Mouse (Mus musculus) embryonic facial prominence, embryonic 13.5 days (tissue): ENCODE results near the gene Pmepa1. TPM values are rescaled to one million over a fixed set of nuclear protein-coding genes. Genes with fewer than 3 reads are reported as not detected.

ENCODE experiments used
- ATAC-seq: fragments of 200-750 bp; cut with Nextera tagmentation; 2 replicates; pipeline ENCODE4 v1.8.0; 2017; ENCODE audit warnings: low read depth; ENCODE audit not compliant: insufficient number of reproducible peaks, insufficient read depth, low FRiP score, low TSS enrichment
- H3K27ac ChIP-seq: fragments of 300-500 bp; sonication (generic); 2 replicates; pipeline ENCODE4 v1.5.1; 2015; ENCODE audit warnings: moderate library complexity, mild to moderate bottlenecking, inconsistent platforms
- H3K27me3 ChIP-seq: fragments of 300-500 bp; sonication (generic); 2 replicates; pipeline ENCODE4 v1.6.1; 2015; ENCODE audit warnings: mild to moderate bottlenecking, inconsistent platforms
- H3K36me3 ChIP-seq: fragments of 300-500 bp; sonication (generic); 2 replicates; pipeline ENCODE4 v1.6.1; 2015; ENCODE audit warnings: mild to moderate bottlenecking, inconsistent platforms
- H3K4me1 ChIP-seq: fragments of 300-500 bp; sonication (generic); 2 replicates; pipeline ENCODE4 v1.6.1; 2015; ENCODE audit warnings: inconsistent platforms
- H3K4me2 ChIP-seq: fragments of 300-500 bp; sonication (generic); 2 replicates; pipeline ENCODE4 v1.6.1; 2015; ENCODE audit warnings: moderate library complexity, mild to moderate bottlenecking, inconsistent platforms
- H3K4me3 ChIP-seq: fragments of 300-500 bp; sonication (generic); 2 replicates; pipeline ENCODE4 v1.5.1; 2015; ENCODE audit warnings: mild to moderate bottlenecking, inconsistent platforms
- H3K9ac ChIP-seq: fragments of 300-500 bp; sonication (generic); 2 replicates; pipeline ENCODE4 v1.6.1; 2015; ENCODE audit warnings: mild to moderate bottlenecking, inconsistent platforms
- H3K9me3 ChIP-seq: fragments of 300-500 bp; sonication (generic); 2 replicates; pipeline ENCODE4 v1.6.1; 2016; ENCODE audit warnings: inconsistent platforms
- WGBS: fragments of 180-500 bp; shearing (Covaris S2); methylation state at CpG from one replicate; pipeline ENCODE4 v1.1.7; 2015; ENCODE audit warnings: mixed read lengths; 5-methylcytosine and 5-hydroxymethylcytosine counted together
- polyA plus RNA-seq: library from polyadenylated mRNA; unstranded; fragments of >200 nt; fragmentation: Nextera tagmentation; extraction: Ambion mirVana; gene quantifications from 2 replicates; pipeline ENCODE4 v1.2.1, GENCODE M21; 2015

Gene Pmepa1
- polyA plus RNA-seq, 1 experiment from 2014 or later: 6.3 TPM

GRCm38 (mm10) chr2:173205563-173206099 is 70.7 kb downstream of the Pmepa1 start:
- 94% methylated on average over 14 of the region's 14 CpGs for WGBS
- Histone ChIP-seq H3K27ac (no peak overlapping the region), H3K4me3 (no peak overlapping the region), H3K4me1 (peaks cover 7% of the 10 kb centered on the region; the same call in 1 of the 2 replicates), H3K27me3 (no peaks in the 10 kb centered on the region), H3K9ac (no peak overlapping the region), H3K9me3 (no peaks in the 10 kb centered on the region), H3K36me3 (no peaks in the 10 kb centered on the region), H3K4me2 (no peak overlapping the region)
- no peak for ATAC-seq

GRCm38 (mm10) chr2:173204671-173205070 is 71.7 kb downstream of the Pmepa1 start:
- H3K4me3 ChIP-seq: no peak overlapping the region
- no peak for ATAC-seq

GRCm38 (mm10) chr2:173203726-173204125 is 72.6 kb downstream of the Pmepa1 start:
- no peak overlapping the region for H3K27ac ChIP-seq
- H3K4me2 ChIP-seq: no peak overlapping the region
- no peaks in the 10 kb centered on the region for H3K9me3 ChIP-seq
- WGBS: 87% methylated on average over 3 of the region's 3 CpGs
- H3K36me3 ChIP-seq: no peaks in the 10 kb centered on the region
- H3K9ac ChIP-seq: no peak overlapping the region
- no peak for ATAC-seq
- peaks cover 7% of the 10 kb centered on the region; the same call in 1 of the 2 replicates for H3K4me1 ChIP-seq
- no peak overlapping the region for H3K4me3 ChIP-seq
- no peaks in the 10 kb centered on the region for H3K27me3 ChIP-seq

More at GRCm38 (mm10) chr2:173204671-173205070, 71.7 kb downstream of the Pmepa1 start:
- Histone ChIP-seq H3K4me2 (no peak overlapping the region), H3K4me1 (peaks cover 7% of the 10 kb centered on the region; the same call in 1 of the 2 replicates), H3K27ac (no peak overlapping the region), H3K9ac (no peak overlapping the region), H3K9me3 (no peaks in the 10 kb centered on the region), H3K27me3 (no peaks in the 10 kb centered on the region), H3K36me3 (no peaks in the 10 kb centered on the region)
- WGBS: 56% methylated on average over 4 of the region's 4 CpGs

GRCm38 (mm10) chr2:173202924-173203689 is 73.2 kb downstream of the Pmepa1 start:
- no peak overlapping the region for H3K4me2 ChIP-seq
- no peaks in the 10 kb centered on the region for H3K9me3 ChIP-seq
- H3K27ac ChIP-seq: no peak overlapping the region
- H3K4me3 ChIP-seq: no peak overlapping the region
- H3K4me1 ChIP-seq: peaks cover 7% of the 10 kb centered on the region; the same call in 1 of the 2 replicates
- H3K36me3 ChIP-seq: no peaks in the 10 kb centered on the region
- no peak overlapping the region for H3K9ac ChIP-seq
- 85% methylated on average over 19 of the region's 19 CpGs for WGBS
- ATAC-seq: no peak
- no peaks in the 10 kb centered on the region for H3K27me3 ChIP-seq

GRCm38 (mm10) chr2:173194796-173195195 is 81.5 kb downstream of the Pmepa1 start:
- Histone ChIP-seq H3K4me2 (no peak overlapping the region), H3K27me3 (no peaks in the 10 kb centered on the region), H3K4me3 (no peak overlapping the region), H3K27ac (no peak overlapping the region), H3K4me1 (no peaks in the 10 kb centered on the region), H3K9ac (no peak overlapping the region), H3K9me3 (no peaks in the 10 kb centered on the region), H3K36me3 (no peaks in the 10 kb centered on the region)
- no peak for ATAC-seq
- 85% methylated on average over 4 of the region's 4 CpGs for WGBS

- no peaks in the 10 kb centered on the region for H3K4me1 ChIP-seq
- ATAC-seq: no peak
- H3K9ac ChIP-seq: no peak overlapping the region
- H3K9me3 ChIP-seq: no peaks in the 10 kb centered on the region
- no peak overlapping the region for H3K27ac ChIP-seq
- WGBS: 39% methylated on average over 8 of the region's 8 CpGs
- H3K4me2 ChIP-seq: no peak overlapping the region
- H3K27me3 ChIP-seq: peaks cover 6% of the 10 kb centered on the region; the same call in 1 of the 2 replicates
- no peak overlapping the region for H3K4me3 ChIP-seq
- no peaks in the 10 kb centered on the region for H3K36me3 ChIP-seq
These were observed 89.0 kb downstream of the Pmepa1 start for GRCm38 (mm10) chr2:173187182-173187855.

GRCm38 (mm10) chr2:173186047-173186943 is 90.0 kb downstream of the Pmepa1 start:
- Histone ChIP-seq H3K9me3 (no peaks in the 10 kb centered on the region), H3K4me2 (peak overlapping the region; percentile 34), H3K4me3 (no peak overlapping the region), H3K36me3 (no peaks in the 10 kb centered on the region), H3K4me1 (no peaks in the 10 kb centered on the region), H3K27ac (no peak overlapping the region), H3K27me3 (peaks cover 6% of the 10 kb centered on the region; the same call in 1 of the 2 replicates), H3K9ac (no peak overlapping the region)
- ATAC-seq: 0 out of 2 replicates have a peak, but pooled peaks have one; percentile 30
- 29% methylated on average over 26 of the region's 26 CpGs for WGBS

GRCm38 (mm10) chr2:173185282-173185681 is 91.1 kb downstream of the Pmepa1 start:
- Histone ChIP-seq H3K4me3 (no peak overlapping the region), H3K36me3 (no peaks in the 10 kb centered on the region), H3K27me3 (peaks cover 6% of the 10 kb centered on the region; the same call in 1 of the 2 replicates), H3K4me1 (no peaks in the 10 kb centered on the region), H3K4me2 (no peak overlapping the region), H3K9me3 (no peaks in the 10 kb centered on the region), H3K27ac (no peak overlapping the region), H3K9ac (no peak overlapping the region)
- WGBS: 65% methylated on average over 6 of the region's 6 CpGs
- no peak for ATAC-seq

GRCm38 (mm10) chr2:173184475-173185080 is 91.8 kb downstream of the Pmepa1 start:
- H3K4me2 ChIP-seq: no peak overlapping the region
- H3K27ac ChIP-seq: no peak overlapping the region
- no peak for ATAC-seq
- H3K9ac ChIP-seq: no peak overlapping the region
- H3K4me3 ChIP-seq: no peak overlapping the region
- 61% methylated on average over 11 of the region's 11 CpGs for WGBS
- H3K27me3 ChIP-seq: peaks cover 6% of the 10 kb centered on the region; the same call in 1 of the 2 replicates
- no peaks in the 10 kb centered on the region for H3K9me3 ChIP-seq
- H3K4me1 ChIP-seq: no peaks in the 10 kb centered on the region
- no peaks in the 10 kb centered on the region for H3K36me3 ChIP-seq

GRCm38 (mm10) chr2:173183836-173184460 is 92.4 kb downstream of the Pmepa1 start:
- no peak for ATAC-seq
- H3K4me1 ChIP-seq: no peaks in the 10 kb centered on the region
- peaks cover 6% of the 10 kb centered on the region; the same call in 1 of the 2 replicates for H3K27me3 ChIP-seq
- 4% methylated on average over 8 of the region's 8 CpGs for WGBS
- H3K36me3 ChIP-seq: no peaks in the 10 kb centered on the region
- no peak overlapping the region for H3K9ac ChIP-seq
- H3K4me2 ChIP-seq: no peak overlapping the region
- H3K27ac ChIP-seq: no peak overlapping the region
- no peaks in the 10 kb centered on the region for H3K9me3 ChIP-seq
- no peak overlapping the region for H3K4me3 ChIP-seq
